Comparison of ENCODE assay signal across 8 mouse cellular contexts in the genomic region with DNA sequence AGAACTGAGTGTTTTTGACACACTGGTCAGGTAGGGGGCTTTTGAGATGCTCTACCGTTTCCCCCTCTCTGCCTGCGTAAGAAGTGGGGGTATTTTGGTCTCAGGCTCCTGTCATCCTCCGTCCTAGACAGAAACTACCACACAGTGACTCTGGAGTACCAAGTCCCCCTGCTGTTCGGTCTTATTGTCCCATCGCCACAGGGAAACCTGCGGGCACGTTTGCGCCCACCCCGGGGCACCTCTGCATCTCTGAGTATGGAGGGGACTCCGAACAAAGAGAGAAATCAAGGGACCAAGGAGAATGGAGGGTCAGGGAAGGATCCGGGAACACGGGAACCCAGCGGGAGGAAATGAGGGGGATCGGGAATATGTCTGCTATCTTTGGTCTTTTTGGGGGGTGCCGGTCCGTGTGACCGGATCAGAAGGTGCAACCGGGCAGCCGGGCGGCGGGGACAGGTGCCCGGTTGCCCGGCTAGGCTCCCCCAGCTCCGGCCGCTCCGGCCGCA. TPM values are rescaled to one million over a fixed set of nuclear protein-coding genes. Genes with fewer than 3 reads are reported as not detected.
DNase-seq lines count a peak whose midpoint lies in the region; ATAC-seq and TF ChIP-seq lines count a peak whose summit lies in the region.

No protein-coding gene starts in this region.

- peak overlapping the region; percentile 62 for H3K4me2 ChIP-seq in forebrain, embryonic 15.5 days (replicated peaks)

- H3K4me3 ChIP-seq in forebrain, embryonic 15.5 days, result peak overlapping the region; percentile 51
- H3K4me3 ChIP-seq in small intestine, adult 2 months (ENCODE audit: low read depth, low read length), result peak overlapping the region; percentile 76

- peak; percentile 99; the same call in 1 of the 2 replicates for TF ChIP-seq POLR2A in small intestine, adult 2 months (IDR thresholded peaks at IDR 0.05; ENCODE audit: low read depth, low read length)

- DNase-seq in layer of hippocampus, postnatal 25 days (ENCODE audit: extremely low spot score in 1 of 2, low spot score in 1 of 2), result peak; percentile 54 to 71
- DNase-seq in layer of hippocampus, adult 9-11 months, result no peak
- DNase-seq in lung, postnatal 10 days, result peak; percentile 71
- DNase-seq in adipocyte (ENCODE audit: low spot score), result no peak

- ATAC-seq in activated CD4-positive, CD25-positive, alpha-beta regulatory T cell, adult 4 months, result peak; percentile 23
- peak; percentile 65 for ATAC-seq in forebrain, embryonic 15.5 days (replicated peaks)
- ATAC-seq in inflammation-experienced regulatory T-cells, adult 6 months, result peak; percentile 25

- peak overlapping the region; percentile 99 for H3K27ac ChIP-seq in forebrain, embryonic 15.5 days (replicated peaks)
- H3K27ac ChIP-seq in small intestine, adult 2 months (ENCODE audit: insufficient read depth, low read depth, low read length), result peak overlapping the region; percentile 99

- H3K27me3 ChIP-seq in forebrain, embryonic 15.5 days, result no peaks in the 10 kb centered on the region
- H3K27me3 ChIP-seq in small intestine, adult 2 months (ENCODE audit: control insufficient read depth, insufficient read depth, low read length), result no peaks in the 10 kb centered on the region

- no peaks in the 10 kb centered on the region for H3K9me3 ChIP-seq in forebrain, embryonic 15.5 days

- peak overlapping the region; percentile 76 for H3K9ac ChIP-seq in forebrain, embryonic 15.5 days (replicated peaks)

- WGBS in forebrain, embryonic 15.5 days, result under 1% methylated on average over 27 of the region's 27 CpGs
- 1% methylated on average over 27 of the region's 27 CpGs for WGBS in small intestine, adult 2 months

- TF ChIP-seq CTCF in small intestine, adult 2 months (IDR thresholded peaks at IDR 0.05; ENCODE audit: extremely low read depth, insufficient read length, insufficient replicate concordance, low read depth, low read length), result peak; percentile 56; the same call in 1 of the 2 replicates

- H3K4me1 ChIP-seq in forebrain, embryonic 15.5 days, result peaks cover 22% of the 10 kb centered on the region
- H3K4me1 ChIP-seq in small intestine, adult 2 months (ENCODE audit: control insufficient read depth, insufficient read depth, insufficient read length, low read length), result peaks cover 14% of the 10 kb centered on the region

- peaks cover 7% of the 10 kb centered on the region; the same call in 1 of the 2 replicates for H3K36me3 ChIP-seq in forebrain, embryonic 15.5 days
- peaks cover 12% of the 10 kb centered on the region for H3K36me3 ChIP-seq in small intestine, adult 2 months (ENCODE audit: control insufficient read depth, insufficient read depth, low read length)

RNA-seq across cellular contexts. Expression of a gene that starts 0.6 kb away (rescaled TPM):
- 10 to 100 TPM; 28.4 to 30.7 TPM for total RNA-seq in layer of hippocampus, postnatal 25 days (2021)
- 100 to 1,000 TPM; 111 to 134 TPM for polyA plus RNA-seq in activated CD4-positive, CD25-positive, alpha-beta regulatory T cell, adult 4 months (2017; shearing (Covaris generic))
- polyA plus RNA-seq in forebrain, embryonic 15.5 days (2015; fragmentation: Nextera tagmentation; extraction: Ambion mirVana), result 79.0 and 80.2 TPM in 2 replicates
- 100 to 1,000 TPM; 120 to 191 (median 184) TPM for polyA plus RNA-seq in inflammation-experienced regulatory T-cells, adult 6 months (2017; shearing (Covaris generic))
- polyA plus RNA-seq in small intestine, adult 2 months (2012; rRNA removed), result 13.2 and 44.5 TPM in 2 replicates

Comparison
In these comparisons a context has a peak if more than half of its experiments do, and no peak if none do; other contexts are left out.
1. DNase-seq: peak in layer of hippocampus, postnatal 25 days (2 of 2) and lung, postnatal 10 days (single experiment); none in layer of hippocampus, adult 9-11 months (single experiment) and adipocyte (single experiment).
2. Peak in every context shown above with its lines, with median percentiles within 50 percentile points of each other: ATAC-seq.